Mouse (Mus musculus) heart, adult 18-20 months (tissue): ENCODE measurements around the gene Cbr3. TPM values are rescaled to one million over a fixed set of nuclear protein-coding genes. Genes with fewer than 3 reads are reported as not detected.

Experiments
- DNase-seq, 2 experiments: peaks; one replicate each; pipeline ENCODE4 v3.0.0; 2021 to 2022; ENCODE audit warnings: mixed read lengths in 1 of 2
- total RNA-seq, 2 experiments: library from RNA; stranded (reverse); gene quantifications; 2 replicates each; pipeline ENCODE4 v1.2.3; 2021

Cbr3 gene
- total RNA-seq, 2 experiments from 2014 or later, result 2.5 to 2.6 TPM

DNA sequence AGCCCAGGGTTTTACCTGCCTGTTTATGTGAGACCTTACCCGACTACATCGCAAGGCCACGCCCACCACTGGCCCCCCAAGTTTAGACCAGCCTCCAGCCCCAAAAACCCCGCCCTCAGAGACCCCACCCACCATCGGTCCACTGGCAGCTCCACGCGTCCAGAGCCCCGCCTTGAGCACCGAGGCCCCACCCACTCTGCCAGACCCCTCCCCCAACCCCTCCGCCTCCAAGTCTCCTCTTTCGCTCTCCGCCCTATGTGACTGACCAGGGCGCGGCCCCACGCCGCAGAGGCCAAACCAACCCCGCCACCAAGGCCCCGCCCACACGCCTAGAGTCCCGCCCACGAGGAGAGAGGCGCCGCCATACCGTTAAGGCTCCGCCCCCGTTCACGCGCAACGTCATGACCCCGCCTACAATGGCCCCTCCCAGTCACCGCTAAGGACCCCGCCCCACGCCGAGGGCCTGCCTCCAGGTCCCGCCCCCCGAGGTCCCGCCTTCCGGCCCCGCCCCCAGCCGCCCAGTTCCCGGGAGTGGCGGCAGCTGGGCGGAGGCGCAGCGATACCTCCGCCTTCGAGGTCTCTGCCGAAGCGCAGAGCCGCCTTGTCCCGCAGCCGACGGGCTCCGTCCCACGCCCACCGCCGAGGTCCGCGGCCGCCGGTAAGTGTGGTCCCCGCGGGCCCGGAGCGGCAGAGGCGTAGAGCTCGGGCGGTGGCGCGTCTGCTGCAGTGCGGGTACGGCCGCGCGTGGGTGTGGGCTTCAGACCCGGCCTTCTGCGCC, 28.6 kb downstream of the Cbr3 start, which contains the start of gene Dop1b:
Gene Dop1b (plus strand): TSS at position 494 of the 778 bp plus-strand sequence.
- DNase-seq, result peak; percentile 99 to 100

DNA sequence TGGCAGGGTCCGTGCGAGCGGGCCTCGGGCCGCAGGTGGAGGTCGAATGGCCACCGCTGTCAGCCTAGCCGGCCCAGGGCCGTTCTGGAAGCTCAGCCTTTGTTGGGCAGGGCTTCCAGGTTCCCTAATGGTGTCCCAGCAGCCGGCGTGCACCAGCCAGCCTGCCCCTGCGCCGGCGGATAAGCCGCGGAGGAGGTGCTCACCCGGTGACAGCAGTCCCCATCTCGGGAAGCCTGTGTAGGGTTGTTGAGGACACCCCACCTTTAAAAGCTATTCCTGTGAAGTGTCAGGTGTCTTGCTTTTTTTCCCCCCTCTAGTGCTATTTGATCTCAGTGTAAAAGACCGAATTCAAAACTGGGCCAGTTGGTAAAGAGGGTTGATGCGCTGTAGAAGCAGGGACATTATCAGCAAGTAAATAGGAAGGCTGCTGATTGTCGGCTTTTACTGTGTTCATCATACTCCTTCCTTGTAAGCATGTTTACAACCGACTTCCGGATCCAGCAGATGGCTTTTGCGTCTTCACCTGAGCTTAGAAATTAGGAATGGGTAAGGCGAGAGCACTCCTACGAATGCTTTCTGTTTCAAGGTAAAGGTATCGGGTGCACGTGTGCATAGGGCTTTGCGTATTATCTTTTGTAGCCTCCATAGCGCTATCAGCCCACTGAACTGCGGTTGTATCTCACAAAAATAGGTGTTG, 29.3 kb downstream of the Cbr3 start:
- no peak for DNase-seq

GRCm38 (mm10) chr16:93712966-93713365, 30.0 kb downstream of the Cbr3 start:
- DNase-seq, result no peak

DNA sequence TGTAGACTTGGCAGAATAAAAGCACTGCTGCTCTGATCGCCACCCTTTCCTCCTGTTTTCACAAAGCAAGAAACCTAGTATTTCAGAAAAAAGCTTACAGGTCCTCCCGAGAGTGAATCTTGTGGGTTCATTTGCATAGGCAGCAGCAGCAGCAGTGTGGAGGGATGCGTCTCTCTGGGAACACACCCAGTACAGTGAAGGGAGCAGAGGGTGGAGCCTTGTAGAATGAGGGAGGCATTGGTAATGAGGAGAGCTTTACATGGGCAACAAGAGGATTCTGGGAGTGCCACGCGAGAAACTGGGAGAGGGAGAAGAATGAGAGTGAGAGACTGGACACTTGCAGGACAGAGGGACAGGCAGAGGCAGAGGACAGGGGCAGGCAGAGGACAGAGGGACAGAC, 31.4 kb downstream of the Cbr3 start:
- DNase-seq, result no peak

GRCm38 (mm10) chr16:93715826-93716225, 32.8 kb downstream of the Cbr3 start:
- DNase-seq, result no peak

- DNase-seq, result peak; percentile 90 to 91
Observed at GRCm38 (mm10) chr16:93717299-93717703, 34.3 kb downstream of the Cbr3 start.

DNA sequence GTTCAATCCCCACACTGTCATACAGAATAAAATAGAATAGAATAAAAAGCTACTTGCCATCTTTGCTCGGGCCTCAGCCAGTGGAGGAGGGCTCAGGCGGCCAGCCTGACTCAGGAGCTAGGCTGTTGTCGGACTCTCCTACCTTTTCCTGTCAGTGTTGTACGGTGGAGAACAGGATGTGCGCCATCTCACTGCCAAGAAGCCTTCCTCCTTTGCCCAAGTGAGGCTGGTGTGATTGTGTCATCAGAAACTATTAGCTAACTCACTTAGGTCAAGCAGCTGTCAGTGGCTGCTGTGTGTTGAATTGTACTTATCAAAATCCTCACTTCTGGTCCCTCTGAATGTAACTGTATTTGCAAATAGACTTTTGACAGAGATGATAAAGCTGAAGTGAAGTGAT, 38.8 kb downstream of the Cbr3 start:
- DNase-seq, result peak in 1 of 2 experiments; percentile 58

- DNase-seq, result no peak
Observed at GRCm38 (mm10) chr16:93722476-93722875, 39.5 kb downstream of the Cbr3 start.

DNA sequence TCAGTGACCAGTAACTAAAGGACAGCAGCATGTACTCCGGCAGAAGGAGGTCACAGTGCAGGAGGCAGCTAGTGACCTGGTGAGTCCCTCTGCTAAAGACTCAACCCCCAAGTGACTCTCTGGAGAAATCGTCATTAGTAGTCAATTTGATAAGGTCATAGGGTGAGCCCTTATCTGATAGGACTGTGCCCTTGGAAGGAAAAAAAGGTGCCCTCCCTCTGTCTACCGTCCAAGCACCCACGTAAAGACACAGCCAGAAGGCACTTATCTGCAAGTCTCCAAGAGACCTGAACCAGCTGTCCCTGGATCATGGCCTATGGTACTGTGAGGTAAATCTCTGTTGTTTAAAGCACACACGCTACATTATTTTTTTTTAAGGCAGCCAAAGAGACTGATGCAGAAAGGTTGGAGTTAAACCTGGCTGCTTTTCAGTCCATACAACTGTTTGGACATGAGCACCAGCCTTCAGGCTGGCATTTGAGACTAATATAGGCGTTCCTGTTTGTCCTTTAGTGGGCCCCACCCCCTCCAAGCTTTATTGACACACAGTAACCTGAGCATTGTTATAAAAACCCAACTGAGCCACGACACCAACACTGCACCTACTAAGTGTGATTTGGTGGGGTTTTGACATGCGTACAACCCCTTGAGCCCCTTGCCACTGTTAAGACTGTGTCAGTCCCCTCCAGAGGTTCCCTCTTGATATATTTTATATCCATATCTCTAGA, 42.6 kb downstream of the Cbr3 start:
- no peak for DNase-seq

GRCm38 (mm10) chr16:93726186-93726585, 43.2 kb downstream of the Cbr3 start:
- no peak for DNase-seq

DNA sequence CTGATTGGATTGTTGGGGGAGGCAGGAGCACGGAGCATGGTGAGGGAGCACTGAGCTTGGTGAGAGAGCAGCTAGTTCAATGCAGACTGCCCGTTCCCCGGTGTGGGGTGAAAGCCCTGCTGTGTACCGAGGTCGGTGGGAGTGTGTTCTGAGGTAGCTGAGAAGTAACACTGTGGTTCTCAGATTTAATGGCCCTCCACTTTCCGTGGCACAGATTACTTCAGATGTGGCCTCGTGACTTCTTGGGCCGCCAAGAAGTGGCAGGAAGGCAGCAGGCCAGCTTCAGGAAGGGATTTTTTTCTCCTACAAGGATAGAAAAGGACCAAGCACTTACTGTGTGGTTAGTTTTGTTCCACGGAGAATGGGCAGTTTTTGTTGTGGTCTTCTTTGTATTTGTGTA, 45.7 kb downstream of the Cbr3 start:
- no peak for DNase-seq

- DNase-seq, result peak in 1 of 2 experiments; percentile 28
Observed at GRCm38 (mm10) chr16:93729801-93730721, 47.0 kb downstream of the Cbr3 start.

DNA sequence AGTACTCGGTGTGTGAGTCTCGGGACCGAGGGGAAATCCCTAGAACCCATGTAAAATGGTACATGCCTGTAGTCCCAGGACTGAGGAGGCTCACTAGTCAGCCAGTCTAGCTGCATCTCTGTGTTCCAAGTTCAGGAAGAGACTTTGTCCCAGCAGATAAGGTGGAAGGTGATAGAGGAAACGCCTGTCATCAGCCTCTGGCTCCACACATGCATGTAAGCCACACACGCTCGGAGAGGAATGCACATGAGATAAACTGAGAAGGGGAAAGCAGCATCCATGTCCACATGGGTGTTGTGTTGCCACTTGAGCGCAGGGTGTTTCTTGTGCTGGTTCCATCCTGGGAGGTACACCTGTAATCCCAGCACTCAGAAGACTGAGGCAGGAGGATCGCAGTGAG, 48.3 kb downstream of the Cbr3 start:
- DNase-seq, result no peak

GRCm38 (mm10) chr16:93732875-93733569, 50.0 kb downstream of the Cbr3 start:
- no peak for DNase-seq

DNA sequence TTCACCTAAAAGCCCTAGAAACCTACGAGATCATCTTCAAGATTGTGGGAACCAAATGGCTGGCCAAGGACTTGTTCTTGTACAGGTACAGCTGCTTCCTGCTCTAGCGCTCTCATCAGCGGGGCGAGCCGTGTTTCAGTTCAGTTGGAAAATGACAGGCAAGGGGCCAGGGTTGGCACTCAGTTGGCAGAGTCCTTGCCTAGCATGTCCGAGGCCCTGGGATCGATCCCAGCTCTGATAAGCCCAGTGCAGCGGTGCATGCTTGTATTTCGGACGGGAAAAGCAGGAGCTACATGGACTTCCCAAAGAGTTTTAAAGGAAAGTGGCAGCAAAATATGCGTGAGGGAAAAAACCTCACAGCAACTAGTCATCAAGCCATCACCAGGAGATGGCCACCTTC, 56.2 kb downstream of the Cbr3 start:
- peak; percentile 24 to 25 for DNase-seq

Other genes starting within 250 kb of the Cbr3 start
- gene Setd4, start 79.2 kb upstream of the Cbr3 start, total RNA-seq, result 1 to 10 TPM; 2.0 to 2.5 TPM
- 10 to 100 TPM; 32.0 to 34.9 TPM for gene Cbr1, start 77.4 kb upstream of the Cbr3 start, total RNA-seq
- gene Gm5678, start 55.1 kb upstream of the Cbr3 start, total RNA-seq, result 1 to 10 TPM in 1 of 2 experiments, under 1 TPM in 1; 0.95 to 1.7 TPM
- gene Dop1b, start 28.7 kb downstream of the Cbr3 start, total RNA-seq, result 10 to 100 TPM; 15.9 to 16.9 TPM
- gene Morc3, start 148.9 kb downstream of the Cbr3 start, total RNA-seq, result 10 to 100 TPM; 13.2 to 20.1 TPM
- gene Chaf1b, start 200.7 kb downstream of the Cbr3 start, total RNA-seq, result under 1 TPM; 0.40 to 0.57 TPM